In the genomic region with DNA sequence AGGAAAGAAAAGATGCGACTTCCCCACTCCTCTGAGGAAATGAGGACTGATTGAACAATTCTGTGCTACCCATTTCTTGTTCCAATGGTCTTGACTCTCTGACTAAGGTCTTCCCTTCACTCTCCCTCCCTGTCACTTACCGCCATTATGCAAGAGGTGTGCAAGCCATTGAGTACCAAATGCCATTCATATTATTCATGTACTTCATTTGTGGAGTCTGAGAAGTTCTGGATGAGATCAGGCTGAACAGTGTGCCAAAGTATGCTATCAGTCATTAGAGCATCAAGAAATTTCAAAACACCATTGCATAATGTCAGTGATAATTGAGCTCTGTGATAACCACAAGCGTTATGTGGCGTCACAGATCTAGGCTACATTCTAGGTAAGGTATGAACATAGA, we compare ENCODE assay signal across 28 mouse cellular contexts.
DNase-seq lines count a peak whose midpoint lies in the region; TF ChIP-seq lines count a peak whose summit lies in the region.
"Had no signal": no experiment of that assay in that cellular context is flagged by ENCODE, and none has a peak within 500 bp of the region (broad histone marks: within the 10 kb centered on the region; RNA-seq: fewer than 3 reads in every experiment).

No protein-coding gene starts in this region.

- H3K36me3 ChIP-seq in myocyte (ENCODE audit: control insufficient read depth, insufficient read depth): no peaks in the 10 kb centered on the region
- H3K36me3 ChIP-seq: embryonic facial prominence, embryonic 12.5 days; embryonic facial prominence, embryonic 15.5 days; G1E; heart, embryonic 12.5 days; heart, embryonic 15.5 days; hindbrain, embryonic 10.5 days; hindbrain, embryonic 13.5 days; intestine, embryonic 15.5 days had no signal

- peak; percentile 82 for DNase-seq in heart, adult 11 months
- DNase-seq in heart, adult 8-10 months (ENCODE audit: low spot score): no peak
- DNase-seq in lung, postnatal 36 days: peak; percentile 23
- no peak for DNase-seq in lung, postnatal 14 days
- DNase-seq in NIH3T3 (ENCODE audit: low read depth): peak; percentile 14
- DNase-seq in gastrocnemius, postnatal 25 days: no peak
- DNase-seq in cerebellum, adult 9-10 months: no peak
- DNase-seq: adrenal gland, adult 2 months; adrenal gland, postnatal 25 days; B cell, adult 2 months; cerebellum, adult 11-12 months; cerebellum, adult 9-11 months; cerebellum, postnatal 25 days; forebrain, postnatal 0 days; gastrocnemius, adult 2 months; gastrocnemius, postnatal 14 days; heart, postnatal 10 days; heart, postnatal 36 days had no signal

- no peak overlapping the region for H3K4me2 ChIP-seq in myocyte (ENCODE audit: low read depth)
- H3K4me2 ChIP-seq: embryonic facial prominence, embryonic 12.5 days; embryonic facial prominence, embryonic 15.5 days; heart, embryonic 12.5 days; heart, embryonic 15.5 days; hindbrain, embryonic 13.5 days; intestine, embryonic 15.5 days had no signal

- H3ac ChIP-seq in myocyte (ENCODE audit: control insufficient read depth, insufficient read length): no peak overlapping the region

- H3K27me3 ChIP-seq in myocyte (ENCODE audit: control insufficient read depth, insufficient read depth, insufficient read length): no peaks in the 10 kb centered on the region
- H3K27me3 ChIP-seq: CH12.LX; embryonic facial prominence, embryonic 12.5 days; embryonic facial prominence, embryonic 15.5 days; heart, embryonic 12.5 days; heart, embryonic 15.5 days; hindbrain, embryonic 13.5 days; intestine, embryonic 15.5 days had no signal

- no peak overlapping the region for H3K4me3 ChIP-seq in myocyte
- H3K4me3 ChIP-seq: embryonic facial prominence, embryonic 12.5 days; embryonic facial prominence, embryonic 15.5 days; gastrocnemius, adult 2 months; heart, embryonic 12.5 days; heart, embryonic 15.5 days; hindbrain, embryonic 10.5 days; hindbrain, embryonic 13.5 days; intestine, embryonic 15.5 days had no signal

- no peaks in the 10 kb centered on the region for H3K79me2 ChIP-seq in myocyte (ENCODE audit: control insufficient read depth, insufficient read depth)

- no peak for TF ChIP-seq POLR2A in myocyte (IDR thresholded peaks at IDR 0.05; ENCODE audit: insufficient read length, low read depth)

TF ChIP-seq in myocyte, 11 proteins besides CTCF, POLR2A, EP300 and RAD21:
- peak; percentile 78 for TF ChIP-seq CEBPB (IDR thresholded peaks at IDR 0.05; ENCODE audit: insufficient read depth, poor library complexity, severe bottlenecking)
- TF ChIP-seq POLR2AphosphoS2 (IDR thresholded peaks at IDR 0.05; ENCODE audit: insufficient read length, low read depth): no peak
- TF ChIP-seq MAX (IDR thresholded peaks at IDR 0.05; ENCODE audit: low read depth): no peak

Comparison
In these comparisons a context has a peak if more than half of its experiments do, and no peak if none do; other contexts are left out.
1. DNase-seq: peak in heart, adult 11 months (single experiment), lung, postnatal 36 days (single experiment) and NIH3T3 (single experiment); none in heart, adult 8-10 months (single experiment), lung, postnatal 14 days (single experiment), gastrocnemius, postnatal 25 days (single experiment) and cerebellum, adult 9-10 months (single experiment).